Mouse (Mus musculus): ENCODE results near the gene Nek10. TPM values are rescaled to one million over a fixed set of nuclear protein-coding genes. Genes with fewer than 3 reads are reported as not detected.
"Not testable (repeated sequence)": the region's sequence is repeated elsewhere in the genome, so short reads cannot be mapped to it uniquely, and the experiment has no call there.

The Nek10 gene
- 1 to 10 TPM; 4.8 to 5.6 TPM for total RNA-seq (2021)
- long read RNA-seq, experiment 1, partial matches to known transcripts = 0 of 1 reads
- long read RNA-seq, experiment 1, other reads (novel, unspliced or antisense) = 1 of 1 reads
- long read RNA-seq, experiment 2 = 0 reads

DNA sequence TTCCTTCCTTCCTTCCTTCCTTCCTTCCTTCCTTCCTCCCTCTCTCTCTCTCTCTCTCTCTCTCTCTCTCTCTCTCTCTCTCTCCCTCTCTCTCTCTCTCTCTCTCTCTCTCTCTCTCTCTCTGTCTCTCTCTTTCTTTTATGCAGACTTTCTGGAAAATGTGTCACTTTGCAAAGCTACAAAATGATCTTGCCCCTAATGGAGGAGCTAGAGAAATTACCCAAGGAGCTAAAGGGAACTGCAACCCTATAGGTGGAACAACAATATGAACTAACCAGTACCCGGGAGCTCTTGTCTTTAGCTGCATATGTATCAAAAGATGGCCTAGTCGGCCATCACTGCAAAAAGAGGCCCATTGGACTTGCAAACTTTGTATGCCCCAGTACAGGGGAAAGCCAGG is at the start of gene Nek10:
Nek10 (plus strand) TSS at position 301 of the 400 bp plus-strand sequence.
- Histone ChIP-seq H3K27ac (peak within 1 kb of the TSS; percentile 52), H3K4me3 (peak within 1 kb of the TSS; percentile 51)
- not testable (repeated sequence) for DNase-seq (ENCODE audit: low spot score in 2 of 2)

DNA sequence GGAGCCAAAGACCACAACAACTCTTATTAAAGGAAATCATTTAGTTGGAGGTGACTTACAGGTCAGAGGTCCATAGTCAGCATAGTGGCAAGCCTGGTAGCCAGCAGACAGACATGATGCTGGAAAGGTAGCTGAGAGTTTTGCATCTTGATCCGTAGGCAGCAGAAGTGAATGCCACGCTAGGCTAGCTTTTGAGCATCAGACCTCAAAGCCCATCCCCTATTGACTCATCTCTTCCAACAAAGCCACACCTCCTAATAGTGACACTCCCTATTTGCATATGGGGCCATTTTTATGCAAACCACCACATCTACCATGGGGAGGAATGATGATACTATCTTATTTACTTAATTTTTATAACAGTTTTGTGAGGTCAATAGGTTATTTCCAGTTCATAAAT is 22.0 kb upstream of the Nek10 start:
- no peak for DNase-seq (ENCODE audit: low spot score in 2 of 2)
- TF ChIP-seq CTCF (conservative IDR thresholded peaks at IDR 0.05) = no peak
- H3K27ac ChIP-seq = no peak overlapping the region
- no peak overlapping the region for H3K4me3 ChIP-seq

- no peak for DNase-seq (ENCODE audit: low spot score in 2 of 2)
- no peak for TF ChIP-seq CTCF (conservative IDR thresholded peaks at IDR 0.05)
- Histone ChIP-seq H3K4me3 (no peak overlapping the region), H3K27ac (no peak overlapping the region)
Observed at GRCm38 (mm10) chr14:14784223-14784622, 19.0 kb upstream of the Nek10 start.

- no peak overlapping the region for H3K27ac ChIP-seq
- DNase-seq (ENCODE audit: low spot score in 2 of 2) = no peak
Observed at GRCm38 (mm10) chr14:14786979-14787378, 16.2 kb upstream of the Nek10 start.

DNA sequence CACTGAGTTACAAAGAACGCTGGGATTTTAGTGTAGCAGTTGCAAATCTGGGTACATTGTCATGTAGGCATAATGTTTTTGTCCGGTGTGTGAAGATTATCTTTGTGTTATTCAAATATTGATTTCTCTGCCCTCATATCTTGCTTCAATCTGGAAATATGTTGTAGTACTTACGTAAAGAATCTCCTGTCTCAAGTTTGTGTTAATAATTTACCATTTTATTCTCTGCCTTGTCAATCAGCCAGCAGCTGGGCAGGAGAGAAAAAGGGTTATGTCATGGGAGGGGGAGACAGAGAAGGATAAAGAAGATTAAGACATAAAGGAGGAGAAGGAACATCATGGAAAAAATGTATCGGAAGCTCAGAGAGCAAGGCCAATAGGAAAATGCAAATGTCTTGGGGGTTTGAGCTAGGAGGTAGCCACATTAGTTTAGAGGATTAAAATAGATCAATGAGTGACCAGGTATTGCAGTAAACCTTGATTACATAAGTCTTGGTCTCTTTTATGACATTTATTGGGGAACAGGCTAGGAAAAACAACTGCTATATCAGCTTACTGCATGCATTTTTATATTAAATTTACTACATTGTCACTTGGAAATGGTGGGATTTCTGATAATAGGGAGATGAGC is 13.3 kb upstream of the Nek10 start:
- no peak for DNase-seq (ENCODE audit: low spot score in 2 of 2)
- no peak overlapping the region for H3K4me3 ChIP-seq
- no peak for TF ChIP-seq CTCF (conservative IDR thresholded peaks at IDR 0.05)
- H3K27ac ChIP-seq = peak overlapping the region; percentile 58; the same call in 1 of the 2 replicates

More at GRCm38 (mm10) chr14:14786979-14787378, 16.2 kb upstream of the Nek10 start:
- peak; percentile 36 for TF ChIP-seq CTCF (conservative IDR thresholded peaks at IDR 0.05)
- H3K4me3 ChIP-seq = no peak overlapping the region

DNA sequence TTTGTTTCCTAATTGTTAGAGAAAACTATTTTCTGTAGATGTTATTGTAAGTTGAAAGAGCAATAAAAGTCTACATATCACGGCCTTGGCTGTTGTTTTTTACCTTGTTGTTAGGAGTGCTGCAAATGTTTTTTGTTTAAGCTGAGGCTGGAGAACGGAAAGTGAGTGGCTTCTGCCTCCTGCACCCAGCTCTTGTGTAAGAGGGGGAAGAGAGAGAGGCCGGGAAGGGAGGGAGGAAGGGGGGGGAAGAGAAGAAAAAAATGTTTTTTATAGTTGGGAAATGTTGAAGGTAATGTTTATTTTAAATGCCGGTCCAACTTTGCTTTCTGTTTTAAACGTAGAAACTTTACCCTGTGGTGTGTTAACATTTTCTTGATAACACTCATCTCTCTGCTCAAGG is 3.4 kb upstream of the Nek10 start:
- Histone ChIP-seq H3K4me3 (no peak overlapping the region), H3K27ac (no peak overlapping the region)
- no peak for DNase-seq (ENCODE audit: low spot score in 2 of 2)
- no peak for TF ChIP-seq CTCF (conservative IDR thresholded peaks at IDR 0.05)

GRCm38 (mm10) chr14:14800332-14800731 is 2.9 kb upstream of the Nek10 start:
- no peak for TF ChIP-seq CTCF (conservative IDR thresholded peaks at IDR 0.05)
- no peak overlapping the region for H3K27ac ChIP-seq

DNA sequence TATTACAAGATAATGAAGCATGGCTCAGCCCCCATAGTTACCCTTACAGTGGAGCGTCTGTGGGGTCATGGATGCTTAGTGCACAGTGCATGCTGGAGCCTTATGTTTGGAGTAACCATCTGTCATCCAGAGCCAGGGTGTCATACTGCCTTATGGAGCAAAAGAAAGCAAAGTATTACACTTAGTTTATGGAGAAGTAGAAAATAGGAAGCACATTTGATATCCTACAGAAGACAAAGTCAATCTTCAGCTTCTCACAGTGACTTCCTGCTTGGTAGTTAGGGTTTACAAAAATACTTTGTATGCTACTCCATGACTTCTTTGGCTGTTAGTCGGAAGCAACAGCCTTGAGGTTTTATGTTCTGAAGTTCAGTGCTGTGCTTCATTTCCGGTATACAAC is 2.4 kb upstream of the Nek10 start:
- TF ChIP-seq CTCF (conservative IDR thresholded peaks at IDR 0.05) = no peak
- no peak for DNase-seq (ENCODE audit: low spot score in 2 of 2)
- no peak overlapping the region for H3K4me3 ChIP-seq
- no peak overlapping the region for H3K27ac ChIP-seq

More at GRCm38 (mm10) chr14:14800332-14800731, 2.9 kb upstream of the Nek10 start:
- DNase-seq (ENCODE audit: low spot score in 2 of 2) = no peak
- no peak overlapping the region for H3K4me3 ChIP-seq

DNA sequence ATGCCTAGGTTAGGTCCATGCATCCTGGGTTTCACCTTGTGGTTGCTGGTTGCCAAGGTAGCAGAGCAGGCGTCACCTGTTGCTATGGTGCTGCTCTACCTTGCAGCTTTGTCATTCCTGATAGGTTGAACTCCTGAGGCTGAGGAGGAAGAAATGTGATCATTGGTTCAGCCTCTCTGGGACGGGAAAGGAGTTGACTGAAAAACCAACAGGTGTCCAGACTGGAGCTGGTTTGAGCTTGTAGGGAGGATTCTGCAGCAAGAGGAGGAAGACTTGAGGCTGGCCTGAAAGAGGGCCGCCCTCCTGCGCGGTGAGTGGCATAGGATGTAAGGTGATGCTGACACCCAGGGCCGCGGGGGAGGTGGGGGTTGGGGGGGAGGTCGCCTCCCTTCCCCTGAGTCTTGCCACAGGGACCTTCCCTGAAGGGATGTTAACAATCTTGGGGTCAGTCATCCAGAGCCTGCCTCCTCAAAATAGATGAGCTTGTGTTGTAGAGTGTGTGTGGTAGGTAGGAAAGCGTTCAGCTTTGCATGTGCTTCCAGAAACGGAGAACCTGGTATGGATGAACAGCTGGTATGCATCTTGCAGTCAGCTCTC is 804 bp downstream of the Nek10 start:
- DNase-seq (ENCODE audit: low spot score in 2 of 2) = peak; percentile 44 to 53
- Histone ChIP-seq H3K27ac (peak overlapping the region; percentile 52), H3K4me3 (peak overlapping the region; percentile 51)
- TF ChIP-seq CTCF (conservative IDR thresholded peaks at IDR 0.05) = no peak

DNA sequence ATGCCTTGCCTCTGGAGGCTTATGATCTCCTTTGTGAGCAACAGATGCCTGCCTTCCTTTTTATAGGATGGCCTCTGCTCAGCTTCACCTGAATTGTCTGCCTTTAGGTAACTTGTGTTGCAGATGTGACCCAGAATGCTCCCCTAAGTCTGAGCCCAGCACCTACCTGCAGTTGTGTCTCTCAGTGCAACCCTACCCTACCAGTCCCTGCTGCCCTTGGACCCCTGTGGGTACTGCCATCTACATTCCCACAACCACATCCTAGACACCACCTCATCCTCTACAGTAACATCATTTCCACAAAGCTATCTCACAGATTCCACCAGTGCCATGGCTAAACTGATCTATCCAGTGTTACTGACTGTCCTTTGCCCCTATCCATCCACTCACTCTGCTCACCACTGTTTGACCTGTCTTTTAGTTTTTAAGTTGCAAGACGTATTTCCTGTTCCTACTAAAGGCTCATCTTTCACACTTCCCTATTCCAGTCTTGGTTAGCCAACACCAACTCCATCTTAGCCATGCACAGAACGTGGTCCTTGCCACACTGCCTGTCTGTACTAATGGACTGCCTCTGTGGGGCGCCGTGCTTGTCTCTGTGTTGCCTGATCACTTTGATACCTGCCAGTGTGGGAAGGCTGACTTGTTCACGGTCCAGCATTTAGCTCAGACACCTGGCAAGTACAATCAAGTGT is 1.4 kb downstream of the Nek10 start:
- Histone ChIP-seq H3K27ac (peak overlapping the region; percentile 52), H3K4me3 (peak overlapping the region; percentile 51)
- no peak for DNase-seq (ENCODE audit: low spot score in 2 of 2)
- no peak for TF ChIP-seq CTCF (conservative IDR thresholded peaks at IDR 0.05)

DNA sequence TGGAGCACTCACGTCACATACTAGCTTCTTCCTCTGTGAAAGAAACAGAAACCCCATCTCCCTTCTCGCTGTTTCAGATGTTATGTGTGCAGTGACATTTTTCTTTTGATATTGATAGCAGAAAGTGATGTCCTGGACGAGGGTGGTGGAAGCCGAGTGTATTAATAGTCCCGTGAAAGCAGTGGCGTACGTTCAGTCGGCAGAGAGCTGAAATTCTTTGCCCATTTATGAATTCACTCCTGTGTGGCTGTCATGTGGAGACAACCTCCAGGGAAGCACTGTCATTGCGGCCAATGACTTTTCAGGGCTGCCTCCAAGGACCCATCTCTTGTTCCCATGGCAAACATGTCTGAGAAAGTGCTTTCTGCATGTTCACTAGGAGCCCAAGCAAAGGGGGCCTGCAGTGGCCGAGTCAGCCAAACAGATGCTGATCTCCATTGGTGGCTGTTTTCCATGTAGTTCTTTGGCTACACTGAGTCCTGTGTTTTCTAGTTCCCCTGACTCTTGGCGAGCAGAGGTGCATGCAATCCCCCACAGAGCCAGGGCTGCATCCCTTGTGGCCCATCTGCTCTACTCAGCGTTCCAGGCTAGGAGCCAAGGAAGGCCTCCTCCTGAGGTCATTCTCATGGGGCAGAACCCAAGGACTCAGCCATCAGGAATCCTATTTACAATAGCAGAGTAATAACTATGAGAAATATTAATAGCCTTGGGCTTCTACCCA is 29.5 kb downstream of the Nek10 start:
- H3K4me3 ChIP-seq = no peak overlapping the region
- no peak for TF ChIP-seq CTCF (conservative IDR thresholded peaks at IDR 0.05)
- peak overlapping the region; percentile 89 for H3K27ac ChIP-seq
- DNase-seq (ENCODE audit: low spot score in 2 of 2) = peak; percentile 41 to 50

DNA sequence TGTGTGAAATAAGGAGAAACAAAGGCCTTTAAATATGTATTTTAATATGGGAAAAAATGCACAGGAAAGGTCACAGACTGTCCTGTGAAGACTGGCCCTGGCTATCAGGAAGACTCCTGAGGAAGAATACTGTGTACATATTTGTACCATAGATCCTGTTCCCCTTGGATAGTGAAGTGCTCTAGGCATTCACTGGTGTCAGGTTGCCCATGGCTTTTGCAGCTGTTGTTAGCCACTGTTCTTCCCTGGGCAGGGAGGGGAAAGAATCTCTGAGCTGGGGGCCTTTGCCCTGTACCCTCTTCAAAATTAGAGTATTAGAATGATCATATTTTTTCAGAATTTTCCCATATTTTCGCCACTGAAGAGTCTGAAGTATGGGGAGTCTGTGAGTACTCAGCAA is 30.3 kb downstream of the Nek10 start:
- Histone ChIP-seq H3K4me3 (no peak overlapping the region), H3K27ac (peak overlapping the region; percentile 90)
- no peak for TF ChIP-seq CTCF (conservative IDR thresholded peaks at IDR 0.05)
- no peak for DNase-seq (ENCODE audit: low spot score in 2 of 2)

DNA sequence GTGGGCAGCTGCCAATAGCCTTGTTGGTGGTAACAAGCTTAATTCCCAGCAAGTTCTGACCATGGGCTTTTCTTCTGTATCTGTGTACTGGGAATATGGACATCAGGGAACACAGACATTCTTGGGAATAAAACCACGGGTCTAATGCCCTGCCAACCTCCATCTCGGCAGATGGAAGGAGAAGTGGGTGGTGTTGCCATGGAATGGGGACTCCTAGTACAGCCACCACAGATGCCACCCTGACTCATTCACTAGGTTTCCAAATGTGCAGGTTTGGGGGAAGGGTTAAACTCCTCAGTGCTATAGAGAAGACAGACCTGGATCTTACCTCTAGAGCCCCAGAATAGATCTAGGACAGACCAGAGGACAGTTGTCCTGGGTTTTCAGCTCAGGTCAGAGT is 31.1 kb downstream of the Nek10 start:
- Histone ChIP-seq H3K4me3 (no peak overlapping the region), H3K27ac (peak overlapping the region; percentile 90)
- no peak for TF ChIP-seq CTCF (conservative IDR thresholded peaks at IDR 0.05)
- peak; percentile 63 to 74 for DNase-seq (ENCODE audit: low spot score in 2 of 2)
